Mouse (Mus musculus) heart, postnatal 25 days (tissue): ENCODE measurements around the gene Prdm10. TPM values are rescaled to one million over a fixed set of nuclear protein-coding genes. Genes with fewer than 3 reads are reported as not detected.

ENCODE experiments used
- DNase-seq: peaks from one replicate; pipeline ENCODE4 v3.0.0; 2022; ENCODE audit warnings: low spot score
- intact Hi-C: fragments of 180-260 bp; cut with DNase I; formaldehyde crosslinking; loops from one replicate; pipeline ENCODE4 v1.15.1; 2025
- total RNA-seq, 2 experiments: library from RNA; stranded (reverse); gene quantifications; 2 replicates each; pipeline ENCODE4 v1.2.3; 2021

Gene Prdm10
- total RNA-seq, 2 experiments from 2014 or later: 5.1 to 5.4 TPM

DNA sequence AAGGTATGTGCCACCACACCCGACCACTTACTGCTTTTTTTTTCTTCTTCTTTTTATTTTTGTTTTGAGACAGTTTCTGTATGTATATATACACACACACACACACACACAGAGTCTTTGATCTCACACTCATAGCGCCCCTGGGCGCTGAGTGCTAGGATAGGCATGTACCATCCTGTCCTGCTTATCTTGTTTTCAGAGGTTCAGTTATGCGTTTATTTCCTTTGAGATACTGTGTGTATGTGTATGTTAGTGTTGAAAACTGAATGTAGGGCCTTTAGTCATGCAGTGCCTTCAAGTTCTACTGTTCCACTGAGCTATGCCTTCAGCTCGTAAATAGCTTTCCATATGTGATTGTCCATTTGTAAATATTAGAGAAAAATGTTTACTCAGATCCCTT, 20.2 kb downstream of the Prdm10 start:
- no peak for DNase-seq
- intact Hi-C loops: no loop called here

- DNase-seq: no peak
- intact Hi-C loops: no loop called here
These were observed 20.8 kb downstream of the Prdm10 start for GRCm38 (mm10) chr9:31301107-31301506.

- intact Hi-C loops: no loop called here
- no peak for DNase-seq
These were observed 21.4 kb downstream of the Prdm10 start for GRCm38 (mm10) chr9:31301526-31302311.

GRCm38 (mm10) chr9:31304358-31304757, 24.0 kb downstream of the Prdm10 start:
- DNase-seq: no peak
- intact Hi-C loops: no loop called here

GRCm38 (mm10) chr9:31305117-31305516, 24.8 kb downstream of the Prdm10 start:
- DNase-seq: no peak
- intact Hi-C loops: no loop called here

- intact Hi-C loops: no loop called here
- DNase-seq: no peak
These were observed 25.5 kb downstream of the Prdm10 start for GRCm38 (mm10) chr9:31305807-31306206.

DNA sequence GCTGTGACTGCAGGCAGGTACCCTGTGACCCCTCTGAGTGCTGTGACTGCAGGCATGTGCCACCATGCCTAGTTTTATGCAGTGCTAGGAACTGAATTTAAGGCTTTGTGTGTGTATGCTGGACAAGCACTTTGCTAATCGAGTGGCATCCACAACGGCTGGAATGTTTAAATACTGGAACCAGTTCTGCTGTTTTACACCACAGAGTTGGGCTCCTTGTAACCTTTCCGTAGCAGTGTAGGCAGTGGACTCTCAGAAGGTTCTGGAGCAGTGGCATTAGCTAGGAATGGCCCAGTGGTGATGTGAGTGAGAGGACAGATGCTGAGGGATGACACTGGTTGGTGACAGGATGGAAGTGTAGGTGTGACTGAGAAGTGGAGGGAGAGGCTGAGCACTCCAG, 26.9 kb downstream of the Prdm10 start:
- no peak for DNase-seq

GRCm38 (mm10) chr9:31309041-31309440, 28.7 kb downstream of the Prdm10 start:
- intact Hi-C loops: no loop called here

More for the DNA sequence above, 26.9 kb downstream of the Prdm10 start:
- intact Hi-C loops: no loop called here

DNA sequence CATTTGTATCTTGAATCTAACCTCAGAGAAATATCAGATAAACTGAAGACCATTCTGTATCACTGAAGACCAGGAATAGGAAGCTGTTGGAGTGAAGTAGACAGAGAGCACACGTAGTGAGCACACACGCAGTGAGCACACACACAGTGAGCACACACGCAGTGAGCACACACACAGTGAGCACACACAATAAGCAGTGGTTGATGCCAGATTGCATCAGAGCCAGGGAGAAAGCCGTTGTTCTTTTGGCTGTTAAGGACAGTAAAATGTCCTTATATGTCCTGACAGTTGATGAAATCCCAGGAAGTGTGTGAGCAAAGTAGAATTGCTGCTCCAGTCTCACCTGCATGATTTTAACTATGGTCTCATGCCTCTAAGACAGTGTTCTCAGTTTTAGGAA, 30.3 kb downstream of the Prdm10 start:
- intact Hi-C loops: no loop called here

More at GRCm38 (mm10) chr9:31309041-31309440, 28.7 kb downstream of the Prdm10 start:
- DNase-seq: no peak

GRCm38 (mm10) chr9:31313876-31314275, 33.5 kb downstream of the Prdm10 start:
- intact Hi-C loops: no loop called here
- no peak for DNase-seq

More for the DNA sequence above, 30.3 kb downstream of the Prdm10 start:
- DNase-seq: no peak

DNA sequence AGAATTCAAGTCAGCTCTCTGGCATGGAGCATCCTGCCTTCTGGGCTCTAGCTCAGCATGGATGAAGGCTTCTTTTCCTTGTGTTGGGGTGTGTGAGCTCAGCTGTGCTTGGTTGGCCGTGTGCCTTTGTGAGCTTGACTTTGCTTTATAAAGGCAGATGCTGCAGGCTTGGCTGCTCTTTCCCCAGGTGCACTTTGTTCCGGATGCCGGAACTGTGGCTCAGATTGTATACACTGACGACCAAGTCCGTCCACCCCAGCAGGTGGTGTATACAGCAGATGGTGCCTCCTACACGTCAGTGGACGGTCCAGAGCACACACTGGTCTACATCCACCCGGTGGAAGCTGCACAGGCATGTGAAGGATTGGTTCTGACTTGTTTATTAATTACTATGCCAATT, 35.6 kb downstream of the Prdm10 start:
- DNase-seq: no peak
- intact Hi-C loops: no loop called here

DNA sequence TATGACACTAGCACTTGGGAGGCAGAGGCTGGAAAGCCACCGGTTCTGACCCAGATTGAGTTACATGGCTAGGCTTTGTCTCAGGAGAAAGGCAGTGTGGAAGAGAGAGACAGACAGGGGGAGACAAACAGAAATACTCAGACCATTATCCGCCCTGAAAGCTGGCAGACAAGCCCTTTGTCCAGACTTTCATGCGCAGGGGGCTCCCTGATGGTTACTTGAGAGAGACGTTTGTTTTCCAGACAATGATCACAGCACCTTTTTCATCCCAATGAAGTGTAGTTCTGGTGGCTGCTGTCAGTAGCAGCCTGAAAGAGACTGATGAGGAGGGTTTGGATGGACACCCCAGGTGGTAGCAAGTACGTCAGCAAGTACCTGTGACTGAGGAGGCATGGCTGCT, 38.6 kb downstream of the Prdm10 start:
- intact Hi-C loops: no loop called here
- DNase-seq: no peak

GRCm38 (mm10) chr9:31320734-31321133, 40.4 kb downstream of the Prdm10 start:
- intact Hi-C loops: no loop called here
- DNase-seq: no peak

GRCm38 (mm10) chr9:31321526-31321925, 41.2 kb downstream of the Prdm10 start:
- intact Hi-C loops: no loop called here
- no peak for DNase-seq

GRCm38 (mm10) chr9:31322090-31322489, 41.8 kb downstream of the Prdm10 start:
- intact Hi-C loops: no loop called here
- DNase-seq: no peak

- no peak for DNase-seq
- intact Hi-C loops: no loop called here
These were observed 50.5 kb downstream of the Prdm10 start for GRCm38 (mm10) chr9:31330816-31331215.

GRCm38 (mm10) chr9:31331246-31331645, 50.9 kb downstream of the Prdm10 start:
- intact Hi-C loops: no loop called here

DNA sequence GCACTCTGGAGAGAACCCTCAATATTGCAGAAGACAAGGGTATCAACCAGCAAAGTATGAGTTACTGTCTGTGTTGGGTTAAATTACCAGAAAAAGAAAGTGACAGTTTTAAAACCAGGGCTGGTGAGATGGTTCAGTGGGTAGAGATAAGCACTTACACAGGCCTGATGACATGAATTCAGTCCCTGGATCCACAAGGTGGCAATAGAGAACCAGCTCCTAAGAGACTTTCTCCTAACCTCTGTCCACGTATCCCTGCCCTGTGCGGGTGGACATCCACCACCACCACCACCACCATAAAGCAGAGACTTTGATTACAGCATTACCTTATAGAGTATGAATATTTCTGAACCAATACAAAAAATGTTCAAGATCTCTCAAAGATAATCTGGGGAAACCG, 51.6 kb downstream of the Prdm10 start:
- intact Hi-C loops: no loop called here
- no peak for DNase-seq

More at GRCm38 (mm10) chr9:31331246-31331645, 50.9 kb downstream of the Prdm10 start:
- DNase-seq: no peak

DNA sequence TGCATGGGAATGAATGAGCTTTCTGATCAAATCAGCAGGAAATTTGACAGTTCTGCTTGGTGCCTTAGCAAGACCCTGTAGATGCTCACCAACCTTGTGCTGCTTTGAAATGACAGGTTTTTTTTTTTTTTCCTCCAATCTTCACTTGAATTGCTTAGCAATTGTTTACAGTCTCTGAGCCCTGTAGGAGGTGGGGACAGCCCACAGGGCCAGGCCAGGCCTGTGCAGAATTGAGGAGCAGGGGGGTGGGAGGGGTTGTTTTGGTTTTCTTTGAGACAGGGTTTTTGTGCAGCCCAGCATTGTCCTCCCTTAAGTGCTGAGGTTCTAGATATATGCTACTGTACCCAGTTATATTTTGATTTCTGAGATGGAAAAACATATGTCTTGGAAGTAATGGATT, 52.5 kb downstream of the Prdm10 start:
- intact Hi-C loops: no loop called here
- DNase-seq: no peak

DNA sequence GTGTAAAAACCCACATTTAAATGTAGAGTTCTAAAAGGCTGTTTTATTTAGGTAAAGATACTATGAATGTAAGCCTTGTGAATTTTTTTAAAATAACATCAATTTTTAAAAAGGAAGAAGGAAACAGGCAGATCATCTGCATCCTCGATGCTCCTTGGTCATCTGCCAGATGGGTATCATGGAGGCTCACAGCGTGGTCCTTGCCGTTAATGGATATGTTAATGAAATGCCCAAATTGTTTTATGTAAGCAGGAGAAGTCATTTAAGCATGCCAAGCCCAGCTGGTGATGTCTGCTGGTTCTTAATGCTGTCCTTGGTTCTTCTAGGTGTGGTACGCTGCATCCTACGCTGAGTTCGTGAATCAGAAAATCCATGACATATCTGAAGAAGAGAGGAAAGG, 54.7 kb downstream of the Prdm10 start:
- no peak for DNase-seq
- intact Hi-C loops: no loop called here

- intact Hi-C loops: no loop called here
- DNase-seq: no peak
These were observed 64.0 kb downstream of the Prdm10 start for GRCm38 (mm10) chr9:31344289-31344831.
